Mouse (Mus musculus) neural tube, embryonic 14.5 days (tissue): ENCODE measurements around the gene Sbpl. TPM values are rescaled to one million over a fixed set of nuclear protein-coding genes. Genes with fewer than 3 reads are reported as not detected.
"Not testable (repeated sequence)": the region's sequence is repeated elsewhere in the genome, so short reads cannot be mapped to it uniquely, and the experiment has no call there.

Source experiments
- ATAC-seq: fragments of 200-750 bp; cut with Nextera tagmentation; 2 replicates; pipeline ENCODE4 v1.8.0; 2017; ENCODE audit warnings: low read depth, mild to moderate bottlenecking, moderate TSS enrichment, moderate library complexity
- H3K27ac ChIP-seq: fragments of 300-500 bp; sonication (generic); 2 replicates; pipeline ENCODE4 v1.5.1; 2014; ENCODE audit warnings: low read depth, mild to moderate bottlenecking, control low read depth, low read length, moderate library complexity, mixed read lengths
- H3K27me3 ChIP-seq: fragments of 300-500 bp; sonication (generic); 2 replicates; pipeline ENCODE4 v1.6.1; 2014; ENCODE audit warnings: low read length; ENCODE audit not compliant: control insufficient read depth, insufficient read depth
- H3K36me3 ChIP-seq: fragments of 300-500 bp; sonication (generic); 2 replicates; pipeline ENCODE4 v1.6.1; 2014; ENCODE audit warnings: low read length, mixed read lengths; ENCODE audit not compliant: control insufficient read depth, insufficient read depth
- H3K4me1 ChIP-seq: fragments of 300-500 bp; sonication (generic); 2 replicates; pipeline ENCODE4 v1.6.1; 2014; ENCODE audit warnings: low read length; ENCODE audit not compliant: control insufficient read depth, insufficient read depth
- H3K4me2 ChIP-seq: fragments of 300-500 bp; sonication (generic); 2 replicates; pipeline ENCODE4 v1.6.1; 2014; ENCODE audit warnings: mild to moderate bottlenecking, low read depth, low read length, control low read depth
- H3K4me3 ChIP-seq: fragments of 300-500 bp; sonication (generic); 2 replicates; pipeline ENCODE4 v1.5.1; 2014; ENCODE audit warnings: low read depth, low read length, control low read depth, mixed read lengths
- H3K9ac ChIP-seq: fragments of 300-500 bp; sonication (generic); replicated peaks from 2 replicates; pipeline ENCODE4 v1.6.1; 2014; ENCODE audit warnings: low read depth, mild to moderate bottlenecking, control low read depth, low read length, mixed read lengths
- H3K9me3 ChIP-seq: fragments of 300-500 bp; sonication (generic); 2 replicates; pipeline ENCODE4 v1.6.1; 2016; ENCODE audit warnings: low read length; ENCODE audit not compliant: control insufficient read depth
- WGBS: fragments of 180-500 bp; shearing (Covaris S2); extraction: QIAGEN DNeasy Blood & Tissue Kit; methylation state at CpG from one replicate; pipeline ENCODE4 v1.1.7; 2014; 5-methylcytosine and 5-hydroxymethylcytosine counted together
- polyA plus RNA-seq: library from polyadenylated mRNA; unstranded; fragments of >200 nt; fragmentation: Nextera tagmentation; extraction: Ambion mirVana; gene quantifications from 2 replicates; pipeline ENCODE4 v1.2.1, GENCODE M21; 2014

The Sbpl gene
- polyA plus RNA-seq, 1 experiment from 2014 or later = not detected

GRCm38 (mm10) chr17:23931157-23931556, 23.9 kb downstream of the Sbpl start:
- H3K36me3 ChIP-seq = no peaks in the 10 kb centered on the region
- H3K9ac ChIP-seq = no peak overlapping the region
- H3K4me1 ChIP-seq = no peaks in the 10 kb centered on the region
- H3K4me2 ChIP-seq = no peak overlapping the region
- no peak overlapping the region for H3K4me3 ChIP-seq
- whole genome bisulfite sequencing = 87% methylated on average over 5 of the region's 5 CpGs
- H3K27ac ChIP-seq = no peak overlapping the region
- H3K9me3 ChIP-seq = no peaks in the 10 kb centered on the region
- ATAC-seq = no peak
- no peaks in the 10 kb centered on the region for H3K27me3 ChIP-seq

GRCm38 (mm10) chr17:23925090-23925493, 30.0 kb downstream of the Sbpl start:
- H3K27ac ChIP-seq = peak overlapping the region; percentile 85
- H3K9ac ChIP-seq = peak overlapping the region; percentile 43
- H3K4me2 ChIP-seq = peak overlapping the region; percentile 64
- no peaks in the 10 kb centered on the region for H3K9me3 ChIP-seq
- ATAC-seq = peak; percentile 91
- H3K4me3 ChIP-seq = peak overlapping the region; percentile 49
- no peaks in the 10 kb centered on the region for H3K4me1 ChIP-seq
- WGBS = 1% methylated on average over 14 of the region's 14 CpGs
- H3K36me3 ChIP-seq = no peaks in the 10 kb centered on the region
- H3K27me3 ChIP-seq = no peaks in the 10 kb centered on the region

GRCm38 (mm10) chr17:23924531-23925007, 30.5 kb downstream of the Sbpl start:
- H3K27me3 ChIP-seq = no peaks in the 10 kb centered on the region
- H3K4me1 ChIP-seq = no peaks in the 10 kb centered on the region
- H3K9me3 ChIP-seq = no peaks in the 10 kb centered on the region
- peak overlapping the region; percentile 49 for H3K4me3 ChIP-seq
- peak overlapping the region; percentile 53 for H3K9ac ChIP-seq
- ATAC-seq = peak; percentile 98
- peak overlapping the region; percentile 85 for H3K27ac ChIP-seq
- peak overlapping the region; percentile 64 for H3K4me2 ChIP-seq
- H3K36me3 ChIP-seq = no peaks in the 10 kb centered on the region
- WGBS = under 1% methylated on average over 29 of the region's 29 CpGs

- not testable (repeated sequence) for H3K4me2 ChIP-seq, H3K36me3 ChIP-seq, H3K27ac ChIP-seq, H3K4me3 ChIP-seq, ATAC-seq, H3K9ac ChIP-seq, H3K4me1 ChIP-seq, H3K27me3 ChIP-seq, H3K9me3 ChIP-seq
- 74% methylated on average over 4 of the region's 4 CpGs for WGBS
These were observed 37.9 kb downstream of the Sbpl start, which contains the start of gene Dcpp3 for GRCm38 (mm10) chr17:23917158-23917557. Gene Dcpp3, plus strand, starts transcription at chr17:23917458.

Other genes starting within 250 kb of the Sbpl start
- gene 1520401A03Rik, start 232.5 kb downstream of the Sbpl start, polyA plus RNA-seq = 0.21 and 0.52 TPM in 2 replicates
- gene Pkmyt1, start 228.9 kb downstream of the Sbpl start, polyA plus RNA-seq = 13.0 and 14.3 TPM in 2 replicates
- gene Paqr4, start 214.4 kb downstream of the Sbpl start, polyA plus RNA-seq = 49.6 and 51.4 TPM in 2 replicates
- 0.93 and 1.2 TPM in 2 replicates for gene Kremen2, start 209.4 kb downstream of the Sbpl start, polyA plus RNA-seq
- 192 and 216 TPM in 2 replicates for gene Flywch1, start 183.7 kb downstream of the Sbpl start, polyA plus RNA-seq
- gene Flywch2, start 169.2 kb downstream of the Sbpl start, polyA plus RNA-seq = 69.9 and 96.5 TPM in 2 replicates
- 471 and 524 TPM in 2 replicates for gene Srrm2, start 164.7 kb downstream of the Sbpl start, polyA plus RNA-seq
- gene Elob, start 126.1 kb downstream of the Sbpl start, polyA plus RNA-seq = 1,182 and 1,322 TPM in 2 replicates
- not detected in 2 replicates for gene Prss33, start 119.2 kb downstream of the Sbpl start, polyA plus RNA-seq
- gene Prss32, start 111.4 kb downstream of the Sbpl start, polyA plus RNA-seq = not detected in 2 replicates
- 0.68 and 0.96 TPM in 2 replicates for gene Prss41, start 111.1 kb downstream of the Sbpl start, polyA plus RNA-seq
- gene Prss21, start 87.2 kb downstream of the Sbpl start, polyA plus RNA-seq = not detected in 2 replicates
- gene Dcpp1, start 74.4 kb downstream of the Sbpl start, polyA plus RNA-seq = not detected in 2 replicates
- gene Dcpp2, start 74.4 kb downstream of the Sbpl start, polyA plus RNA-seq = not detected in 2 replicates
- not detected in 2 replicates for gene Dcpp3, start 37.8 kb downstream of the Sbpl start, polyA plus RNA-seq
- gene Sbp, start 13.6 kb downstream of the Sbpl start, polyA plus RNA-seq = not detected in 2 replicates
- gene Prss30, start 25.3 kb upstream of the Sbpl start, polyA plus RNA-seq = 0.31 TPM in 1 of 2 replicates, not detected in the other
- not detected in 2 replicates for gene Prss22, start 42.8 kb upstream of the Sbpl start, polyA plus RNA-seq
- gene Prss27, start 82.9 kb upstream of the Sbpl start, polyA plus RNA-seq = 0.16 and 0.21 TPM in 2 replicates
- 70.3 and 79.2 TPM in 2 replicates for gene Kctd5, start 118.2 kb upstream of the Sbpl start, polyA plus RNA-seq
- 80.5 and 83.9 TPM in 2 replicates for gene Pdpk1, start 195.7 kb upstream of the Sbpl start, polyA plus RNA-seq
- gene Amdhd2, start 208.5 kb upstream of the Sbpl start, polyA plus RNA-seq = 28.8 and 31.6 TPM in 2 replicates
- 1,444 and 1,794 TPM in 2 replicates for gene Atp6v0c, start 214.4 kb upstream of the Sbpl start, polyA plus RNA-seq